Mouse (Mus musculus): ENCODE data around the gene Clmn.

GRCm38 (mm10) chr12:104797905-104798304 lies 67.0 kb downstream of the Clmn start:
- TF ChIP-seq CTCF (IDR thresholded peaks at IDR 0.05; ENCODE audit: low read depth) (no peak), EP300 (IDR thresholded peaks at IDR 0.05; ENCODE audit: low read depth) (no peak)

All from heart, postnatal 0 days (tissue).